ENCODE assay signal across 7 mouse cellular contexts in genomic region chr4:40798833-40799555, GRCm38 (mm10). TPM values are rescaled to one million over a fixed set of nuclear protein-coding genes. Genes with fewer than 3 reads are reported as not detected.
A peak's percentile ranks its signal among the peaks of the same experiment; 100 is the strongest.
DNase-seq lines count a peak whose midpoint lies in the region; ATAC-seq and TF ChIP-seq lines count a peak whose summit lies in the region.
"Not testable (repeated sequence)": the region's sequence is repeated elsewhere in the genome, so short reads cannot be mapped to it uniquely, and the experiment has no call there.

No protein-coding gene starts in this region.

- WGBS in heart, embryonic 13.5 days = 81% methylated on average over 2 of the region's 2 CpGs
- WGBS in stomach, postnatal 0 days = 100% methylated on average over 1 of the region's 2 CpGs

- H3K4me3 ChIP-seq in heart, embryonic 13.5 days; stomach, postnatal 0 days (ENCODE audit: low read depth, low read length): not testable (repeated sequence)

- not testable (repeated sequence) for H3K27me3 ChIP-seq in heart, embryonic 13.5 days (replicated peaks); stomach, postnatal 0 days (ENCODE audit: control insufficient read depth, insufficient read depth, low read length)

- H3K4me1 ChIP-seq in heart, embryonic 13.5 days = peaks cover 47% of the 10 kb centered on the region
- not testable (repeated sequence) for H3K4me1 ChIP-seq in stomach, postnatal 0 days (replicated peaks; ENCODE audit: control insufficient read depth, insufficient read depth)

- not testable (repeated sequence) for TF ChIP-seq CTCF in stomach, postnatal 0 days (IDR thresholded peaks at IDR 0.05; ENCODE audit: low read depth)

- peak; percentile 65 for ATAC-seq in heart, embryonic 13.5 days (ENCODE audit: extremely low read depth, insufficient number of reproducible peaks, low FRiP score, low TSS enrichment)
- ATAC-seq in stomach, postnatal 0 days (ENCODE audit: low FRiP score, low TSS enrichment) = peak; percentile 86

- peak overlapping the region; percentile 3; the same call in 1 of the 2 replicates for H3K4me2 ChIP-seq in heart, embryonic 13.5 days
- H3K4me2 ChIP-seq in stomach, postnatal 0 days (replicated peaks; ENCODE audit: low read depth) = not testable (repeated sequence)

- peaks cover 37% of the 10 kb centered on the region for H3K36me3 ChIP-seq in heart, embryonic 13.5 days
- H3K36me3 ChIP-seq in stomach, postnatal 0 days (ENCODE audit: control insufficient read depth, insufficient read depth, low read length) = not testable (repeated sequence)

- H3K27ac ChIP-seq in heart, embryonic 13.5 days (replicated peaks) = peak overlapping the region; percentile 78
- peak overlapping the region; percentile 40 for H3K27ac ChIP-seq in stomach, postnatal 0 days (replicated peaks)

- H3K9ac ChIP-seq in heart, embryonic 13.5 days; stomach, postnatal 0 days (ENCODE audit: low read length): not testable (repeated sequence)

- H3K9me3 ChIP-seq in heart, embryonic 13.5 days; stomach, postnatal 0 days (ENCODE audit: control insufficient read depth, low read length): not testable (repeated sequence)

- peak; percentile 93 for DNase-seq in adrenal gland, postnatal 14 days
- DNase-seq in gastrocnemius, postnatal 10 days = peak; percentile 38
- peak; percentile 87 for DNase-seq in heart, postnatal 4 days
- peak; percentile 4 for DNase-seq in left cerebral cortex, postnatal 4 days
- peak; percentile 27 to 62 for DNase-seq in lung, postnatal 4 days
- DNase-seq in stomach, postnatal 0 days (ENCODE audit: low spot score) = not testable (repeated sequence)

- TF ChIP-seq EP300 in stomach, postnatal 0 days (optimal IDR thresholded peaks at IDR 0.05) = not testable (repeated sequence)

- intact Hi-C loops in left cerebral cortex, postnatal 4 days (cut with DNase I) = not testable (repeated sequence)

RNA-seq across cellular contexts. Expression of gene Smu1, which starts 41.3 kb away (rescaled TPM):
- total RNA-seq in adrenal gland, postnatal 14 days (2021) = 55.8 and 62.3 TPM in 2 replicates
- total RNA-seq in gastrocnemius, postnatal 10 days (2021) = 10 to 100 TPM; 35.1 to 37.8 TPM
- polyA plus RNA-seq in heart, embryonic 13.5 days (2015; fragmentation: Nextera tagmentation; extraction: Ambion mirVana) = 95.7 and 107 TPM in 2 replicates
- 10 to 100 TPM; 46.6 to 49.3 TPM for total RNA-seq in heart, postnatal 4 days (2021)
- total RNA-seq in left cerebral cortex, postnatal 4 days (2021) = 10 to 100 TPM; 52.9 to 54.9 TPM
- polyA plus RNA-seq in stomach, postnatal 0 days (2015; fragmentation: Nextera tagmentation; extraction: Ambion mirVana) = 79.9 and 80.9 TPM in 2 replicates

RNA-seq across cellular contexts. Expression of gene B4galt1, which starts 54.8 kb away (rescaled TPM):
- total RNA-seq in adrenal gland, postnatal 14 days (2021) = 69.4 and 70.5 TPM in 2 replicates
- total RNA-seq in gastrocnemius, postnatal 10 days (2021) = 10 to 100 TPM; 52.0 to 58.6 TPM
- 46.2 and 48.1 TPM in 2 replicates for polyA plus RNA-seq in heart, embryonic 13.5 days (2015; fragmentation: Nextera tagmentation; extraction: Ambion mirVana)
- 10 to 100 TPM; 92.2 to 93.6 TPM for total RNA-seq in heart, postnatal 4 days (2021)
- total RNA-seq in left cerebral cortex, postnatal 4 days (2021) = 1 to 10 TPM; 6.7 TPM
- polyA plus RNA-seq in stomach, postnatal 0 days (2015; fragmentation: Nextera tagmentation; extraction: Ambion mirVana) = 34.3 and 35.0 TPM in 2 replicates
